Mouse (Mus musculus): ENCODE data around the gene Cd300lg.

GRCm38 (mm10) chr11:102089088-102089808 lies 47.9 kb downstream of the Cd300lg start:
- TF ChIP-seq CTCF (IDR thresholded peaks at IDR 0.05; ENCODE audit: extremely low read depth, insufficient read length, insufficient replicate concordance, low read depth, low read length) (peak; percentile 42; the same call in 1 of the 2 replicates), POLR2A (IDR thresholded peaks at IDR 0.05; ENCODE audit: low read depth, low read length) (no peak)

Data from small intestine, adult 2 months (tissue).